Mouse (Mus musculus): ENCODE results near the gene Stpg4. TPM values are rescaled to one million over a fixed set of nuclear protein-coding genes. Genes with fewer than 3 reads are reported as not detected.

Gene Stpg4
- total RNA-seq (2012; rRNA removed), result not detected in 2 replicates
- polyA plus RNA-seq (2012; ENCODE audit: insufficient read depth in 1 of 2, insufficient read length in 2 of 2, low read depth in 1 of 2, low replicate concordance in 2 of 2, missing spikeins in 1 of 2), result not detected

GRCm38 (mm10) chr17:87427511-87427910 lies at the start of gene Stpg4:
Gene Stpg4 (minus strand): TSS chr17:87427741.
- Histone ChIP-seq H3K27me3 (ENCODE audit: control insufficient read depth in 1 of 2, insufficient read depth in 2 of 2, low read length in 2 of 2) (no peaks in the 10 kb centered on the region), H3K36me3 (ENCODE audit: control insufficient read depth in 1 of 2, insufficient read depth in 2 of 2, low read length in 2 of 2) (peaks cover 0 to 2% of the 10 kb centered on the region in 2 experiments; a peak in 1 of 4 replicates), H3K9me3 (replicated peaks; ENCODE audit: insufficient read depth, low read length) (no peaks in the 10 kb centered on the region), H3K27ac (ENCODE audit: control insufficient read depth, low read depth, low read length) (no peak within 1 kb of the TSS), H3K4me1 (ENCODE audit: control insufficient read depth in 1 of 2, insufficient read depth in 2 of 2, low read length in 2 of 2) (no peaks in the 10 kb centered on the region), H3K79me2 (ENCODE audit: control insufficient read depth, insufficient read depth, low read length, poor library complexity) (no peaks in the 10 kb centered on the region), H3K4me3 (ENCODE audit: control insufficient read depth in 1 of 2, insufficient read depth in 1 of 2, low read depth in 2 of 2, low read length in 2 of 2) (no peak within 1 kb of the TSS), H3K9ac (ENCODE audit: control insufficient read depth, low read depth, low read length, poor library complexity, severe bottlenecking) (no peak within 1 kb of the TSS)
- TF ChIP-seq USF1 (IDR thresholded peaks at IDR 0.05; ENCODE audit: low read depth, low read length) (no peak), GABPA (IDR thresholded peaks at IDR 0.05; ENCODE audit: low read depth, low read length) (no peak), MAZ (IDR thresholded peaks at IDR 0.05; ENCODE audit: low read depth, low read length) (no peak), RAD21 (IDR thresholded peaks at IDR 0.05; ENCODE audit: low read depth, low read length) (no peak), MAFK (IDR thresholded peaks at IDR 0.05; ENCODE audit: borderline replicate concordance, low read depth, low read length) (no peak), POLR2A (IDR thresholded peaks at IDR 0.05; ENCODE audit: control insufficient read depth in 1 of 2, insufficient read depth in 1 of 2, low read depth in 1 of 2, low read length in 2 of 2, poor library complexity in 1 of 2) (no peak), GATA1 (IDR thresholded peaks at IDR 0.05; ENCODE audit: low read depth, low read length) (no peak)
- DNase-seq (ENCODE audit: low read depth, low spot score), result no peak

- Histone ChIP-seq H3K27me3 (ENCODE audit: control insufficient read depth in 1 of 2, insufficient read depth in 2 of 2, low read length in 2 of 2) (peaks cover 4 to 5% of the 10 kb centered on the region in 2 experiments; a peak in 3 of 4 replicates), H3K9me3 (replicated peaks; ENCODE audit: insufficient read depth, low read length) (no peaks in the 10 kb centered on the region), H3K9ac (ENCODE audit: control insufficient read depth, low read depth, low read length, poor library complexity, severe bottlenecking) (no peak overlapping the region), H3K4me3 (ENCODE audit: control insufficient read depth in 1 of 2, insufficient read depth in 1 of 2, low read depth in 2 of 2, low read length in 2 of 2) (no peak overlapping the region), H3K4me1 (ENCODE audit: control insufficient read depth in 1 of 2, insufficient read depth in 2 of 2, low read length in 2 of 2) (peaks cover 0 to 10% of the 10 kb centered on the region in 2 experiments; a peak in 3 of 4 replicates), H3K27ac (ENCODE audit: control insufficient read depth, low read depth, low read length) (no peak overlapping the region), H3K36me3 (ENCODE audit: control insufficient read depth in 1 of 2, insufficient read depth in 2 of 2, low read length in 2 of 2) (peaks cover 0 to 3% of the 10 kb centered on the region in 2 experiments; a peak in 2 of 4 replicates), H3K79me2 (ENCODE audit: control insufficient read depth, insufficient read depth, low read length, poor library complexity) (no peaks in the 10 kb centered on the region)
- DNase-seq (ENCODE audit: low read depth, low spot score), result no peak
- TF ChIP-seq ZNF384 (IDR thresholded peaks at IDR 0.05; ENCODE audit: low read depth, low read length), result no peak
- no peak for TF ChIP-seq TBP (IDR thresholded peaks at IDR 0.05; ENCODE audit: low read depth, low read length)
- no peak for TF ChIP-seq ZKSCAN1 (IDR thresholded peaks at IDR 0.05; ENCODE audit: low read depth, low read length)
- no peak for TF ChIP-seq ZC3H11A (IDR thresholded peaks at IDR 0.05; ENCODE audit: low read depth, low read length)
- TF ChIP-seq SIN3A (IDR thresholded peaks at IDR 0.05; ENCODE audit: low read length), result no peak
- TF ChIP-seq TAL1 (IDR thresholded peaks at IDR 0.05; ENCODE audit: low read length), result no peak
- TF ChIP-seq MAFK (IDR thresholded peaks at IDR 0.05; ENCODE audit: borderline replicate concordance, low read depth, low read length), result no peak
- no peak for TF ChIP-seq POLR2A (IDR thresholded peaks at IDR 0.05; ENCODE audit: control insufficient read depth in 1 of 2, insufficient read depth in 1 of 2, low read depth in 1 of 2, low read length in 2 of 2, poor library complexity in 1 of 2)
Measured at GRCm38 (mm10) chr17:87475356-87475755, 47.8 kb upstream of the Stpg4 start.

GRCm38 (mm10) chr17:87474501-87474795 lies 46.9 kb upstream of the Stpg4 start:
- Histone ChIP-seq H3K4me1 (ENCODE audit: control insufficient read depth in 1 of 2, insufficient read depth in 2 of 2, low read length in 2 of 2) (peaks cover 2 to 10% of the 10 kb centered on the region in 2 experiments), H3K27ac (ENCODE audit: control insufficient read depth, low read depth, low read length) (no peak overlapping the region), H3K79me2 (ENCODE audit: control insufficient read depth, insufficient read depth, low read length, poor library complexity) (no peaks in the 10 kb centered on the region), H3K9ac (ENCODE audit: control insufficient read depth, low read depth, low read length, poor library complexity, severe bottlenecking) (no peak overlapping the region), H3K9me3 (replicated peaks; ENCODE audit: insufficient read depth, low read length) (no peaks in the 10 kb centered on the region), H3K4me3 (ENCODE audit: control insufficient read depth in 1 of 2, insufficient read depth in 1 of 2, low read depth in 2 of 2, low read length in 2 of 2) (no peak overlapping the region), H3K27me3 (ENCODE audit: control insufficient read depth in 1 of 2, insufficient read depth in 2 of 2, low read length in 2 of 2) (peaks cover 0 to 1% of the 10 kb centered on the region in 2 experiments; a peak in 2 of 4 replicates), H3K36me3 (ENCODE audit: control insufficient read depth in 1 of 2, insufficient read depth in 2 of 2, low read length in 2 of 2) (peaks cover 0 to 3% of the 10 kb centered on the region in 2 experiments; a peak in 2 of 4 replicates)
- no peak for DNase-seq (ENCODE audit: low read depth, low spot score)
- TF ChIP-seq USF2 (IDR thresholded peaks at IDR 0.05; ENCODE audit: borderline replicate concordance in 1 of 2, insufficient read depth in 1 of 2, low read depth in 1 of 2, low read length in 2 of 2), result no peak
- TF ChIP-seq UBTF (IDR thresholded peaks at IDR 0.05; ENCODE audit: borderline replicate concordance, insufficient read depth, low read depth, low read length), result no peak
- no peak for TF ChIP-seq JUND (IDR thresholded peaks at IDR 0.05; ENCODE audit: low read depth, low read length)
- no peak for TF ChIP-seq RAD21 (IDR thresholded peaks at IDR 0.05; ENCODE audit: low read depth, low read length)
- no peak for TF ChIP-seq CHD1 (IDR thresholded peaks at IDR 0.05; ENCODE audit: low read depth, low read length)
- no peak for TF ChIP-seq TAL1 (IDR thresholded peaks at IDR 0.05; ENCODE audit: low read length)
- no peak for TF ChIP-seq SMC3 (IDR thresholded peaks at IDR 0.05; ENCODE audit: low read depth, low read length)
- TF ChIP-seq MEF2A (IDR thresholded peaks at IDR 0.05; ENCODE audit: extremely low read depth, insufficient replicate concordance, low read depth, low read length, poor library complexity, severe bottlenecking), result no peak
